Mouse (Mus musculus) forebrain, embryonic 15.5 days (tissue): Measurements from ENCODE around the gene Arid3a. TPM values are rescaled to one million over a fixed set of nuclear protein-coding genes. Genes with fewer than 3 reads are reported as not detected.

ENCODE experiments used
- ATAC-seq: fragments of 200-750 bp; cut with Nextera tagmentation; replicated peaks from 2 replicates; pipeline ENCODE4 v1.8.0; 2017; ENCODE audit warnings: mild to moderate bottlenecking, moderate TSS enrichment, moderate library complexity
- H3K27ac ChIP-seq: fragments of 300-500 bp; sonication (generic); replicated peaks from 2 replicates; pipeline ENCODE4 v1.5.1; 2015; ENCODE audit warnings: mild to moderate bottlenecking, inconsistent platforms
- H3K27me3 ChIP-seq: fragments of 300-500 bp; sonication (generic); 2 replicates; pipeline ENCODE4 v1.6.1; 2015; ENCODE audit warnings: inconsistent platforms
- H3K36me3 ChIP-seq: fragments of 300-500 bp; sonication (generic); 2 replicates; pipeline ENCODE4 v1.6.1; 2015; ENCODE audit warnings: mild to moderate bottlenecking, inconsistent platforms
- H3K4me1 ChIP-seq: fragments of 300-500 bp; sonication (generic); 2 replicates; pipeline ENCODE4 v1.6.1; 2015; ENCODE audit warnings: inconsistent platforms
- H3K4me2 ChIP-seq: fragments of 300-500 bp; sonication (generic); replicated peaks from 2 replicates; pipeline ENCODE4 v1.6.1; 2015; ENCODE audit warnings: mild to moderate bottlenecking, inconsistent platforms
- H3K4me3 ChIP-seq: fragments of 300-500 bp; sonication (generic); 2 replicates; pipeline ENCODE4 v1.5.1; 2015; ENCODE audit warnings: mild to moderate bottlenecking, inconsistent platforms
- H3K9ac ChIP-seq: fragments of 300-500 bp; sonication (generic); replicated peaks from 2 replicates; pipeline ENCODE4 v1.6.1; 2015; ENCODE audit warnings: mild to moderate bottlenecking, inconsistent platforms
- H3K9me3 ChIP-seq: fragments of 300-500 bp; sonication (generic); 2 replicates; pipeline ENCODE4 v1.6.1; 2016; ENCODE audit warnings: inconsistent platforms
- WGBS: fragments of 180-500 bp; shearing (Covaris S2); methylation state at CpG from one replicate; pipeline ENCODE4 v1.1.7; 2015; ENCODE audit warnings: mixed read lengths; 5-methylcytosine and 5-hydroxymethylcytosine counted together
- polyA plus RNA-seq: library from polyadenylated mRNA; unstranded; fragments of >200 nt; fragmentation: Nextera tagmentation; extraction: Ambion mirVana; gene quantifications from 2 replicates; pipeline ENCODE4 v1.2.1, GENCODE M21; 2015

Gene Arid3a
- polyA plus RNA-seq, 1 experiment from 2014 or later = 2.7 TPM

DNA sequence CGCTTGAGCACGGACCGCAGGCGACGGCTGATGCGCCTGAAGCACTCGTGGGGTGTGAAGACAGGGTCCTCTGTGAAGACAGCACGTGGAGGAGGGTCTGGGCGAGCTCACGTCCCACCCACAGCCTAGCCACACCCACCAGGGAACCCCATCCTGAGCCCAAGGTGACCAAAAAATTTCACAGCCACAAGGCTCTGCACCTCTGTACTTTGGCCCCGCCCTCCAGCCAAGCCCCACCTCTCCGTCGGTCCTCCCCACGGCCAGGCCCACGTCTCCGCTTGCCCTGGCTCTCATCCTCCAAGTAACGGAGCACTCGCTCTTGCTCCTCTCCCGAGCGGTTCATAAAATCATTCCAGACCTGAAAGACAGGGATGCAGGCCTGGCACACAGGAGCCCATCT, 14.4 kb upstream of the Arid3a start:
- Histone ChIP-seq H3K36me3 (peaks cover 16% of the 10 kb centered on the region), H3K27ac (no peak overlapping the region), H3K4me2 (no peak overlapping the region), H3K9ac (no peak overlapping the region), H3K4me3 (no peak overlapping the region), H3K4me1 (peaks cover 49% of the 10 kb centered on the region), H3K27me3 (peaks cover 2% of the 10 kb centered on the region; the same call in 1 of the 2 replicates), H3K9me3 (no peaks in the 10 kb centered on the region)
- no peak for ATAC-seq
- WGBS = 69% methylated on average over 20 of the region's 20 CpGs

DNA sequence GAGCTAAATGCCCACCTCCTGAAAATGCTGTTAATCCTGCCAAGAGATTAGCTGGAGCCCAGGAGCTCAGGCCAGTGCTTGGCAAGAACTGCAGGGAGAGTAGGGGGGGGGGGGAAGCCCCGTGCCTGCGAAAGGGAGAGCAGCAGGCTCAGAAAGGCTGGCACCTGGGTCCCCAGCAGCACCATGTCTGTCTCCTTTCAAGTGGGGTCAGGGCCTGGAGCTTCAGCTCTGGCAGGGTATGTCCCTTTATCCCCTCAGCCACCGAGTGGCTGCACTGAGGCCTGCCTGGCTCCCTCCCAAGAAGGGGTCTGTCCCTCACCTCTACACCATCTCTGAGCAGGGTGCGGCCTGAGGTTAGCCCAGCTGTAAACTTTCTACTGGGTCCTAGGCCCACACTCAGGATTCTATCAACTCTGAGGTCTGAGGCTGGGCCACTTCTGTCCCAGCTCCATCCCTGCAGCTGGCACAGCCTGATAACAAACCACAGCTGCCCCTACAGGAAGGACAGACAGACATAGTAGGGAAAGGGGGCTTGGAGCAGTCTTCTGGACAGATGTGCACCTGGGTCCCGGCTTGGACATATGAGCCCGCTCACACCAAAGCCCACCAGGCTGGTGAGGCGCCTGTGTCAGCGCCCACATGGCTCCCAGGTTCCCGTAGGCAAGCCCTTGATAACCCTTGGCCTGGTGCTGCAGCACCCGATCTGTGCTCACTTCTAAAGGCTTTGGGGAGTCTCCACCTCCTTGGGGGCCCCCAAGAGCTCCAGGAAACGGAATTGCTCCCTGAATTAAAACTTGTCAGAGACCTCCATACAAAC, 12.5 kb upstream of the Arid3a start:
- no peak for ATAC-seq
- Histone ChIP-seq H3K4me2 (no peak overlapping the region), H3K27ac (0 out of 2 replicates have a peak overlapping the region, but pooled peaks have one; percentile 2), H3K27me3 (peaks cover 21% of the 10 kb centered on the region), H3K4me3 (no peak overlapping the region), H3K4me1 (peaks cover 42% of the 10 kb centered on the region), H3K9me3 (no peaks in the 10 kb centered on the region), H3K36me3 (peaks cover 16% of the 10 kb centered on the region), H3K9ac (0 out of 2 replicates have a peak overlapping the region, but pooled peaks have one; percentile 15)
- WGBS = 53% methylated on average over 11 of the region's 11 CpGs

DNA sequence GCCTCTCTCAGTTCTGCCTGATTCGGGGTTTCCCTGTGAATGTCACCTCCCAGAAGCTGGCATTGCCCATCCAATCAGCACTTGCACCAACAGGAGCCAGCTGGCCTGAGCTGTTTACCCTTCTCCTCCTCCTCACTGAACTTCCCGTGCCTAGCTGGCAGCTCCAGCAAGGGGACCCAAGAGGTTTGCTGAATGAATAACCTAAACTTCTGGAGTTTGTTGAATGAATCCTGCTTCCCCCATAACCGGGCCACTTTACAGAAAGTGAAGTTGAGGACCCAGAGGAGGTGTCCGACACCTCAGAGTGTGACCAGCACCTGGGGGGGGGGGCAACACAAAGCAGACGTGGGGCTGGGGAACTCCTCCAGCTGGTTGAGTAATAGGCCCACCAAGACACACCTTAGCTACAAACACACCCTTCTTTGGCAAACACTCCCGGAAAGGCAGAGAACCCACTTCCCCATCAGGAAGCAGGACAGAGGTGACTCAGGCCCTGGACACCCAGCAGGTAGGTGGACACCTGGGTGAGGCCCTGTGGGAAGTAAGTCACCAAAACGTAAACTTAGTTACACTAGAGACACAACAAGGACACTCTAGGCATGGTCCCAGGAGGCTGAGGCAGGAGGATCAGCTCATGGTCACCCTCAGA, 11.8 kb upstream of the Arid3a start:
- H3K9ac ChIP-seq = 0 out of 2 replicates have a peak overlapping the region, but pooled peaks have one; percentile 15
- peaks cover 35% of the 10 kb centered on the region for H3K4me1 ChIP-seq
- WGBS = 66% methylated on average over 7 of the region's 7 CpGs
- no peak overlapping the region for H3K4me3 ChIP-seq
- H3K4me2 ChIP-seq = peak overlapping the region; percentile 6; the same call in 1 of the 2 replicates
- no peaks in the 10 kb centered on the region for H3K9me3 ChIP-seq
- no peak for ATAC-seq
- no peak overlapping the region for H3K27ac ChIP-seq
- H3K27me3 ChIP-seq = peaks cover 28% of the 10 kb centered on the region
- peaks cover 16% of the 10 kb centered on the region for H3K36me3 ChIP-seq

DNA sequence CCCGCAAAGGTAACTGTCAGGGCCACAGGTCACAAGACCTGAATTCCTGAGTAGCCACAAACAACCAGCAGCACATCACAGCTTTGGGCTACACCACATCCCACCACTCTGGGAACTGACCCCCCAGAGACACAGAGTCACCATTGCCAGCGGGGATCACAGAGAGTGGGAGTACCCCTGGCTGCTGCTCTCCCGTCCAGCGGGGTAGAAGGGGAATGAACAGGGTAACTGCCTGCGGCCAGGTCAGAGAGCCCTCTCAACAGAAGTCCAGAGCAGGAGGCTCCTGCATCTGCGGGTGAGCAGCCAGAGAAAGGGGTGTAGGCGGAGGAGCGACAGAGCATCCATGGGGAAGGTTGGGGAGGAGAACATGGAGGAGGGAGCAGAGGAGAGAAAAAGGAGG, 10.8 kb upstream of the Arid3a start:
- peaks cover 9% of the 10 kb centered on the region for H3K36me3 ChIP-seq
- 7% methylated on average over 8 of the region's 8 CpGs for WGBS
- H3K4me3 ChIP-seq = peak overlapping the region; percentile 92
- H3K9ac ChIP-seq = peak overlapping the region; percentile 99
- peaks cover 40% of the 10 kb centered on the region for H3K4me1 ChIP-seq
- peak overlapping the region; percentile 83; the same call in 1 of the 2 replicates for H3K27ac ChIP-seq
- peaks cover 38% of the 10 kb centered on the region for H3K27me3 ChIP-seq
- no peaks in the 10 kb centered on the region for H3K9me3 ChIP-seq
- peak; percentile 0; the same call in 1 of the 2 replicates for ATAC-seq
- H3K4me2 ChIP-seq = peak overlapping the region; percentile 91

DNA sequence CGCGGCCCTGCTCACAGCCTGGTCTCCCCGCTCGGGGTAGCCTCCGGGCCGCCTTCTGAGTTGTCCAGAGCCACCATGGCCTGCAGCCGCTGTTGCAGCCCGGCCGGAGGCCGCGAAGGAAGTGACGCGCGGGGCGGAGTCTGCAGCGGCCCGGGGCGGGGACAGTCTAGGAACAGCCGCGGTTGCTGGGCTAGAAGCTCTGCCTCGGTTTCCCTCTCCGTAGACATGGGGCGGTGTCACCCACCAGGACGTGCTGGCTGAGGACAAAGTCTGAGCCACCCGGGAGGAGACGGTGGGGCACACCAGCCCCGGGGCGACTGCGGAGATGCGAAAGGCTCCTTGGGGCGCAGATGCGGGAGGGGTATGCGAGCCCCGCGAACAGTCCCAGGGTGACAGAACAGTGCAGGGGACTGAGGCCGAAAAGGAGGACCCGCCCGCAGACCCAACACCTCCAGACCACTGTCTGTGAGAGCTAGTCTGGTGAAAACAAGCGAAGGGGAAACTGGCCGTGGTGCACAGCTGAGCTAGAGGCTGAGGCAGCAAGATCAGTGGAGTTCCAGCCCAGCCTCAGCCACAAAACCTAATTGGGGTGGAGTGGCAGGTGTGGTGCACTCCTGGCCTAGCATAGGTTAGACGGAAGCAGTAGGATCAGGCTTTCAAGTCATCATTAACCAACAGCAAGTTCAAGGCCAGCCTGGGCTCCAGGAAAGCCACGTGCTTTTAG, 9.9 kb upstream of the Arid3a start, which contains the start of gene Kiss1r:
Kiss1r (plus strand) TSS at position 164 of the 724 bp plus-strand sequence.
- peak; percentile 87 for ATAC-seq
- WGBS = 1% methylated on average over 42 of the region's 42 CpGs
- H3K9ac ChIP-seq = peak within 1 kb of the TSS; percentile 99

DNA sequence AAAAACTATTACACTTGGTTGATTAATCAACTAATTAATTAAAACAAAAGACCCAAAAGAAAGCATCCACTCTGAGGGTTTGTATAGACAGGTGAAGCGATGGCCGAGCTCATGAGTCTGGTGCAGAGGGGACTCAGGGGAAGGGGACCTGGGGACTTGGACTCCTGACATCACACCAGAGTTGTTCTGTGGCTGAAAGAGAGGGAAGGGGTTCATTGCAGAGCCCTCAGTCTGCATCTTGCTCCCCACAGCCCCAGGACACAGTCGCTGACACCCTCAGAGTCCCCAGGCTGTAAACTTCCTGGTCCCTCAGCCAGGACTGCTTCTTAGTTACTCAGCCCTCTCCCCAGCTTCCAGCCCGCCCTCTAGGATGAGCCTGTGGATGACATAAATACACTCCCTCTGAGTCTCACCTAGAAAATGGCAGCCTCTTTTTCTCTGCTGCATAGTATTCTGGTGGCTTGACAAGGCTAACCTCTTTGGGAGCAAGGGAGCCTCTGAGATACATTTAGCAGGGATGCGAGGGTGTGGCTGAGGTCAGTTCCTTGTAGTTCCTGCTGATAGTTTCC, 9.2 kb upstream of the Arid3a start:
- no peaks in the 10 kb centered on the region for H3K36me3 ChIP-seq
- H3K27ac ChIP-seq = no peak overlapping the region
- peaks cover 54% of the 10 kb centered on the region for H3K27me3 ChIP-seq
- H3K9ac ChIP-seq = peak overlapping the region; percentile 99
- H3K9me3 ChIP-seq = no peaks in the 10 kb centered on the region
- H3K4me3 ChIP-seq = peak overlapping the region; percentile 92
- H3K4me2 ChIP-seq = peak overlapping the region; percentile 91
- 58% methylated on average over 5 of the region's 5 CpGs for WGBS
- no peak for ATAC-seq
- H3K4me1 ChIP-seq = peaks cover 48% of the 10 kb centered on the region

More for the DNA sequence above, 9.9 kb upstream of the Arid3a start, which contains the start of gene Kiss1r:
- peak within 1 kb of the TSS; percentile 92 for H3K4me3 ChIP-seq
- peaks cover 47% of the 10 kb centered on the region for H3K27me3 ChIP-seq
- H3K27ac ChIP-seq = peak within 1 kb of the TSS; percentile 83
- H3K36me3 ChIP-seq = peaks cover under 1% of the 10 kb centered on the region; the same call in 1 of the 2 replicates
- peak within 1 kb of the TSS; percentile 91 for H3K4me2 ChIP-seq
- H3K4me1 ChIP-seq = peaks cover 48% of the 10 kb centered on the region
- no peaks in the 10 kb centered on the region for H3K9me3 ChIP-seq

DNA sequence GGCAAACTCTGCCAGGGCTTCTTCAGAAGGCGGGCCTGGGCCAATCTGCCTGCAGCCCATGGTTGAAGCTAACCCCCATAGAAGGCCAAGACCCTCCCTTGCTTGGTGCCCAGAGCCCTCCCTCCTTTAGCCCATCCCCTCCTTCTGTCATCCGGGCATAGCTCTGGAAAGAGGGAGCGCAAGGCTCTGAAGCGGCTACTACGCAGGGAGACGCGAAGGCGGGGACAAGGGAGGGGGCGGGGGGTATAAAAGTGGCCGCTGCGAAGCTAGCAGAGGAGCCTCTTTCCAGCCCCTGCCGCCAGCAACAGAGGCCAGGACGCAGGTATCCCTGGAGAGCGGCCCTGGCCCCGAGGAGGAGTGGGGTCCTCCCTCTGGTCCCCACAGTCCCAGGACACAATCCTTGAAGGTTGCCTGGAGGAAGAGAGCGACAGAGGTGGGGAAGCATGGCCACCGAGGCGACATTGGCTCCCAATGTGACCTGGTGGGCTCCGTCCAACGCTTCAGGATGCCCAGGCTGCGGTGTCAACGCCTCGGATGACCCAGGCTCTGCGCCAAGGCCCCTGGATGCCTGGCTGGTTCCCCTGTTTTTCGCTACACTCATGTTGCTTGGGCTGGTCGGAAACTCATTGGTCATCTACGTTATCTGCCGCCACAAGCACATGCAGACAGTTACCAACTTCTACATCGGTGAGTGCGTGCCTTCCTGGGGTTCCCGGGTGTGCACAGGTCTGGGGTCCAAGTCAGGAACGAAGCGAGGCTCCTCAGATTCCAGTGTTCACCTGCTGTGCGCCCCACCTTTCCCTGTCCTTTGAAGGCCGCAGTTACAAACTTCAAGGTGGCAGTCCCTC, 8.4 kb upstream of the Arid3a start:
- ATAC-seq = no peak
- Histone ChIP-seq H3K36me3 (no peaks in the 10 kb centered on the region), H3K9me3 (no peaks in the 10 kb centered on the region), H3K27ac (no peak overlapping the region), H3K27me3 (peaks cover 62% of the 10 kb centered on the region), H3K4me2 (no peak overlapping the region), H3K4me3 (no peak overlapping the region), H3K9ac (no peak overlapping the region), H3K4me1 (peaks cover 48% of the 10 kb centered on the region)
- WGBS = 3% methylated on average over 34 of the region's 35 CpGs

DNA sequence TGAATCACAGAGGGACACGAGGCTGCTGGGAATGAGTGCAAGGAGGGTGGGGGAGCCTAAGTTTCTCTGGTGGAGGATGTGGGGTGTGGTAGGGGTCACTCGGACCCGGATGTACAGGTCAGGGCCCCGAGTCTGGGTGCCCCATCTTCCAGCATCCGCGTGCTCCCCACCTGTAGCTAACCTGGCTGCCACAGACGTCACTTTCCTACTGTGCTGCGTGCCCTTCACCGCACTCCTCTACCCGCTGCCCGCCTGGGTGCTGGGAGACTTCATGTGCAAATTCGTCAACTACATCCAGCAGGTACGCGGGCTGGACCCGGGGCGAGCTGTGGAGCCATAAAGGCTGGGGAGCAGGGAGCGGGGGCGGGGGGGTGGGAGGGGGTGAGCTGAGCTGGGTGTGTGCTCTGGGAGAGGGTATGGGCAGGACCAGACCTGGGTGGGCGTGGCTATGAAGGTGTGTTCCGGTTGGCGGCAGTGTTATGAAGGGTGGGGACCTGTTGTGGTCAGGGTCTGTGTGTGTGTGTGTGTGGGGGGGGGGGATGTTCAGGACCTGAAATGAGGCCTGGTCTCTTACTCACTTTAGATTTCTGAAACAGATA, 7.5 kb upstream of the Arid3a start:
- H3K4me3 ChIP-seq = no peak overlapping the region
- no peaks in the 10 kb centered on the region for H3K36me3 ChIP-seq
- 2% methylated on average over 21 of the region's 21 CpGs for WGBS
- peaks cover 66% of the 10 kb centered on the region for H3K27me3 ChIP-seq
- H3K27ac ChIP-seq = no peak overlapping the region
- peaks cover 42% of the 10 kb centered on the region for H3K4me1 ChIP-seq
- H3K4me2 ChIP-seq = no peak overlapping the region
- ATAC-seq = no peak
- no peaks in the 10 kb centered on the region for H3K9me3 ChIP-seq
- H3K9ac ChIP-seq = no peak overlapping the region

DNA sequence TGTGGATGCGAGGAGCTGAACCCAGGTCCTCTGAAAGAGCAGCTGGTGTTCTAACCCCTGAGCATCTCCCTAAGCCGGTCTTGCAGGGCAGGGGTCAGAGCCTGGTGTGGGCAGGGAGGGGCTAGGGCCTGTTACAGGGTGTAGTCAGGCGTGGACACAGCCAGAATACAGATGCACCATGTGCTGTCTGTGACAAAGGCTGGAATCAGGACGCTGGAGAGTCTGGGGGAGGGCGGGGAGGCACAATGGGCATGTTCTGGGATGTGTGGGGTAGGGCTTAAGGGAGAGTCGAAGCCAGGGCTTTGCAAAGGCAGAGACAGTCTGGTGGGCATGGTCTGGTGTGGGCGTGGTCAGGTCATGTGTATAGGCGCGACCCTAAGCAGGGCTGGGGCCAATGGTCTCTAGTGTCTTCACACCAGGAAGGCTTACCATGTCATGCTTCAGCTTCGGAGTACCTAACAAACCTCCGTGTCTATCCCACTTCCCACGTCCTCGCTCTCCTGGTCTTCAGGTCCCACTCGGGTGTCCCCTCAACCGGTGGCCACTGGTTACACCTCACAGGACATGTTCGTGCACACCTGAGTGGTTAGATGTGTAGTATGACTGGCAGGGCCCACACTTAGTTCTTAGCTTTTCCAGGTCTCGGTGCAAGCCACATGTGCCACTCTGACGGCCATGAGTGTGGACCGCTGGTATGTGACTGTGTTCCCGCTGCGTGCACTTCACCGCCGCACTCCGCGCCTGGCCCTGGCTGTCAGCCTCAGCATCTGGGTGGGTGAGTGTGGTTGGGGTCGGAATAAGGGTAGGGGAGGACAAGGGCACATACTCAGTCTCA, 6.6 kb upstream of the Arid3a start:
- Histone ChIP-seq H3K4me1 (peaks cover 33% of the 10 kb centered on the region), H3K4me3 (peak overlapping the region; percentile 22; the same call in 1 of the 2 replicates), H3K9me3 (no peaks in the 10 kb centered on the region), H3K36me3 (no peaks in the 10 kb centered on the region), H3K9ac (no peak overlapping the region), H3K27me3 (peaks cover 66% of the 10 kb centered on the region), H3K27ac (no peak overlapping the region), H3K4me2 (peak overlapping the region; percentile 35; the same call in 1 of the 2 replicates)
- ATAC-seq = no peak
- 15% methylated on average over 26 of the region's 26 CpGs for WGBS

DNA sequence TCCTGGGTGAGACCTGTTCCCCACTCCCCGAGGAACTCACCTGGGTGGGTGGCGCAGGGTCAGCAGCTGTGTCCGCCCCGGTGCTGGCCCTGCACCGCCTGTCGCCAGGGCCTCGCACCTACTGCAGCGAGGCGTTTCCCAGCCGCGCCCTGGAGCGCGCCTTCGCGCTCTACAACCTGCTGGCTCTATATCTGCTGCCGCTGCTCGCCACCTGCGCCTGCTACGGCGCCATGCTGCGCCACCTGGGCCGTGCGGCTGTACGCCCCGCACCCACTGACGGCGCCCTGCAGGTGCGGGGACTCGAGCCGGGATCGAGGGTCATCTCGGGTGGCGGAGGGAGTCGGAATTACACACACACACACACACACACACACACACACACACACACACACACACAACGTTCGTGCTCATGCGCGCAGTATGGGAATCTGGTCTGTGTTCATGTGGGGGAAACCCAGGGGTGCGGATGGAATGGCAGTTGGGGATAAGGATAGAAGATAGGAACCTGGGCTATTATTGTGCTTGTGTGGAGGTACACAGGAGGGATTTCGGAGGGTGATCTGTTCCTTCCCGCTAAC, 5.8 kb upstream of the Arid3a start, which contains the start of gene R3hdm4:
R3hdm4 (minus strand) TSS at position 251 of the 578 bp plus-strand sequence.
- Histone ChIP-seq H3K9me3 (no peaks in the 10 kb centered on the region), H3K27me3 (peaks cover 66% of the 10 kb centered on the region), H3K27ac (no peak within 1 kb of the TSS), H3K36me3 (no peaks in the 10 kb centered on the region), H3K4me1 (peaks cover 32% of the 10 kb centered on the region), H3K9ac (peak within 1 kb of the TSS; percentile 36; the same call in 1 of the 2 replicates), H3K4me2 (peak within 1 kb of the TSS; percentile 35), H3K4me3 (peak within 1 kb of the TSS; percentile 22)
- 3% methylated on average over 40 of the region's 41 CpGs for WGBS
- no peak for ATAC-seq
